Mouse (Mus musculus): ENCODE measurements around the gene Grb2. TPM values are rescaled to one million over a fixed set of nuclear protein-coding genes. Genes with fewer than 3 reads are reported as not detected.

The Grb2 gene
- polyA plus RNA-seq (2016; fragmentation: Nextera tagmentation; extraction: Ambion mirVana), result 74.4 and 79.6 TPM in 2 replicates

- no peaks in the 10 kb centered on the region for H3K9me3 ChIP-seq
- no peaks in the 10 kb centered on the region for H3K27me3 ChIP-seq (ENCODE audit: poor library complexity, severe bottlenecking)
- H3K4me1 ChIP-seq, result peaks cover 38% of the 10 kb centered on the region
- no peaks in the 10 kb centered on the region for H3K36me3 ChIP-seq (replicated peaks)
- under 1% methylated on average over 88 of the region's 91 CpGs for WGBS
- peak; percentile 99 for DNase-seq (ENCODE audit: extremely low spot score, low spot score)
- peak within 1 kb of the TSS; percentile 96 for H3K27ac ChIP-seq
- H3K4me3 ChIP-seq, result peak within 1 kb of the TSS; percentile 99
Measured at GRCm38 (mm10) chr11:115708209-115708876, at the start of gene Grb2. TSS of gene Grb2 (minus strand) at chr11:115708597.

- Histone ChIP-seq H3K27me3 (ENCODE audit: poor library complexity, severe bottlenecking) (no peaks in the 10 kb centered on the region), H3K4me3 (no peak overlapping the region), H3K27ac (no peak overlapping the region), H3K4me1 (peaks cover 3% of the 10 kb centered on the region), H3K36me3 (replicated peaks) (no peaks in the 10 kb centered on the region), H3K9me3 (no peaks in the 10 kb centered on the region)
- 86% methylated on average over 4 of the region's 4 CpGs for WGBS
- no peak for DNase-seq (ENCODE audit: extremely low spot score, low spot score)
Measured at GRCm38 (mm10) chr11:115753485-115753884, 45.1 kb upstream of the Grb2 start.

DNA sequence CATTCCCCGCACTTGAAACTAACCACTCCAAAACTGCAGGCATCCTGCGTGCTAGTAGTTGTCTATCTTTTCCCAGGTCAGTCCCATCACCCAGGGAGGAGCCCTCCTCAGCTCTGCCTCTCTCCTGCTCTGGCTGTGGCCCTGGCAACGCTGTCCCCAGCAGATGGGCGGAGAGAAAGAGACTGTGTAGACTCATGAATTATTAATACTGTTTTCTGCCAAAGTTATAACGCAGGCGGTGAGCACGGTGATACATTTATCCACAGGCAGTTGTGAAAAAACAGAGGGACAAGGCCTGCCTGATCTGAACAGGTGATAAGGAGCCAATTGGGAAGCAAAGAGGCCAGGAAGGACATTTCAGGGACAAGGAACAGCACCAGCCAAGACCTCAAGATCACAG is 44.3 kb upstream of the Grb2 start:
- H3K9me3 ChIP-seq, result no peaks in the 10 kb centered on the region
- no peak overlapping the region for H3K4me3 ChIP-seq
- DNase-seq (ENCODE audit: extremely low spot score, low spot score), result no peak
- no peaks in the 10 kb centered on the region for H3K36me3 ChIP-seq (replicated peaks)
- H3K27ac ChIP-seq, result no peak overlapping the region
- 79% methylated on average over 7 of the region's 7 CpGs for WGBS
- no peaks in the 10 kb centered on the region for H3K27me3 ChIP-seq (ENCODE audit: poor library complexity, severe bottlenecking)
- H3K4me1 ChIP-seq, result peaks cover 4% of the 10 kb centered on the region

- 76% methylated on average over 2 of the region's 2 CpGs for WGBS
Measured at GRCm38 (mm10) chr11:115751725-115752124, 43.3 kb upstream of the Grb2 start.

DNA sequence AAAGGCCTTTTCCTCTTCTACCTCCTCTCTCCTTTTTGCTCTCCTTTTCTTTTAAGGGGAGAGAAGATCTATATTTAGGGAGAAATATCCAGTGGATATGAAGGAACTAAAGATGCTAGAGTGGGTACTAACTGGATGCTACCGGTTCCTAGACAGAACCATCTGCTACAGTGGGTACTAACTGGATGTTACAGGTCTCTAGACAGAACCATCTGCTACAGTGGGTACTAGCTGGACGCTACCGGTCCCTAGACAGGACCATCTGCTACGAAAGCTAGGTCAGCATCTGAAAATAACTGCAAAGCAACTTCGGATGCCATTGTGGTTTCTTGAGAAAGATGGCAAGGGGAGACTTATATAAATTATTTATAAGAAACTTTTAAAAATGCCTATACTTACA is 41.4 kb upstream of the Grb2 start:
- H3K36me3 ChIP-seq (replicated peaks), result no peaks in the 10 kb centered on the region
- no peak overlapping the region for H3K27ac ChIP-seq
- WGBS, result 85% methylated on average over 5 of the region's 5 CpGs
- no peak overlapping the region for H3K4me3 ChIP-seq
- DNase-seq (ENCODE audit: extremely low spot score, low spot score), result no peak
- no peaks in the 10 kb centered on the region for H3K9me3 ChIP-seq
- no peaks in the 10 kb centered on the region for H3K27me3 ChIP-seq (ENCODE audit: poor library complexity, severe bottlenecking)
- peaks cover 15% of the 10 kb centered on the region for H3K4me1 ChIP-seq

More at GRCm38 (mm10) chr11:115751725-115752124, 43.3 kb upstream of the Grb2 start:
- H3K4me1 ChIP-seq, result peaks cover 13% of the 10 kb centered on the region
- H3K27ac ChIP-seq, result no peak overlapping the region
- DNase-seq (ENCODE audit: extremely low spot score, low spot score), result no peak
- H3K4me3 ChIP-seq, result no peak overlapping the region
- H3K9me3 ChIP-seq, result no peaks in the 10 kb centered on the region
- no peaks in the 10 kb centered on the region for H3K27me3 ChIP-seq (ENCODE audit: poor library complexity, severe bottlenecking)
- no peaks in the 10 kb centered on the region for H3K36me3 ChIP-seq (replicated peaks)

DNA sequence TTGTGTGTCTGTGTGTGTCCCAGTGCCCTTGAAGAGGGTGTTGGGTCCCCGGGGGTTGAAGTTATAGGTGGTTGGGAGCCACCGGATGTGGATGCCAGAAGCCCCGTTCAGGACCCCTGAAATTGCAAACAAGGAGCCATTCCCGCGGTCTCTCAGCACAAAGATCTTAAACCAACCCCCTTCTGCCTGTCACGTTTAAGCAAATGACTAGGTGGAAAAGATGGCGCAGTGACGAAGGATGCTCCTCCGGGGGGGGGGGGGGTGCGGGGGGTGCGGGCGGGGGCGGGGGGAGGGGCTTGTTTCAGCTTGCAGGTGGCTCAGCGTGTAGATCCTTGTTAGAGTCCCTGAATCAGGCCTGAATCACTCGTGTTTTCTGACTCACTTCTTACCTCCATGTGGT is 39.0 kb upstream of the Grb2 start:
- no peaks in the 10 kb centered on the region for H3K9me3 ChIP-seq
- no peaks in the 10 kb centered on the region for H3K27me3 ChIP-seq (ENCODE audit: poor library complexity, severe bottlenecking)
- peaks cover 12% of the 10 kb centered on the region for H3K4me1 ChIP-seq
- H3K4me3 ChIP-seq, result peak overlapping the region; percentile 32; the same call in 1 of the 2 replicates
- 15% methylated on average over 15 of the region's 15 CpGs for WGBS
- no peak for DNase-seq (ENCODE audit: extremely low spot score, low spot score)
- H3K27ac ChIP-seq, result peak overlapping the region; percentile 56
- H3K36me3 ChIP-seq (replicated peaks), result no peaks in the 10 kb centered on the region

DNA sequence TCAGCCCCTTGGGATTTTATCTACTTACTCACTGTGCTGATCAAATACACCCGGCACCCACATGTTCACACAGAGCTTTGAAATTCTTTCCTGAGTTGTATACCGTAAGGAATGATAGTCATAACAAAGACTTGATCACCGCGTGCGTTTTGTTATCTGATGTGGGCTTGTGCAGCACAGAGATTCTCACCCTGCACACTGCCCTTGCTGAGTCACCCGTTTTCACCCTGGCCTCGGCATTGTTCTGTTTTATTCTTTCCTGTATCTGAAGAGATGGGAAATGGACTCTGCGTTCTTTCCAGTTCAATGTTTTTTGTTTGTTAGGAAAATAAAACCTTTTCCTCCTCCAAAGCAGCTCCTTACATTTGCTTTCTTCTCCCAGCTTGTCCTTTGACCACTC is 38.4 kb upstream of the Grb2 start:
- 75% methylated on average over 8 of the region's 8 CpGs for WGBS
- DNase-seq (ENCODE audit: extremely low spot score, low spot score), result no peak
- peak overlapping the region; percentile 56 for H3K27ac ChIP-seq
- no peaks in the 10 kb centered on the region for H3K27me3 ChIP-seq (ENCODE audit: poor library complexity, severe bottlenecking)
- peaks cover 12% of the 10 kb centered on the region for H3K4me1 ChIP-seq
- H3K36me3 ChIP-seq (replicated peaks), result no peaks in the 10 kb centered on the region
- H3K4me3 ChIP-seq, result no peak overlapping the region
- no peaks in the 10 kb centered on the region for H3K9me3 ChIP-seq

- Histone ChIP-seq H3K4me3 (no peak overlapping the region), H3K36me3 (replicated peaks) (no peaks in the 10 kb centered on the region), H3K27me3 (ENCODE audit: poor library complexity, severe bottlenecking) (no peaks in the 10 kb centered on the region), H3K4me1 (peaks cover 12% of the 10 kb centered on the region), H3K27ac (no peak overlapping the region), H3K9me3 (no peaks in the 10 kb centered on the region)
- no peak for DNase-seq (ENCODE audit: extremely low spot score, low spot score)
- 78% methylated on average over 1 of the region's 1 CpGs for WGBS
Measured at GRCm38 (mm10) chr11:115746109-115746508, 37.7 kb upstream of the Grb2 start.

DNA sequence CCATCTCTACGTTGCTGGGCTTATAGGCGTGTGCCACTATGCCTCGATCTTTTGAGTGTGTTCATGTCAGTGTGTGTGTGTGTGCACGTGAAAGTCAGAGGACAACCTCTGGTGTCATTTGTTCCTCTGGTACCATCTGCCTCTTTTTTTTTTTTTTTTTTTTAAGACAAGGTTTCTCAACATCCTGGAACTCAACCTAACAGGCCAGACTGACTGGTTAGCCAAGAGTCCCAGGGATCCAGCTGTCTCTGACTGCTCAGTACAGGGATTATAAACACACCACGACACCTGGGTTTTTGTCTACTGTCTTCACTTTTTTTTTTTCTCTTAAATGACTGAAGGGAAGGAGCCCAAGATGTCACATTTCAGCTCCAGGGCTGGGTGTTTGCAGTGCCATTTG is 36.0 kb upstream of the Grb2 start:
- no peak overlapping the region for H3K4me3 ChIP-seq
- no peak overlapping the region for H3K27ac ChIP-seq
- 90% methylated on average over 5 of the region's 5 CpGs for WGBS
- no peaks in the 10 kb centered on the region for H3K27me3 ChIP-seq (ENCODE audit: poor library complexity, severe bottlenecking)
- H3K36me3 ChIP-seq (replicated peaks), result no peaks in the 10 kb centered on the region
- DNase-seq (ENCODE audit: extremely low spot score, low spot score), result no peak
- H3K4me1 ChIP-seq, result peaks cover 12% of the 10 kb centered on the region
- H3K9me3 ChIP-seq, result no peaks in the 10 kb centered on the region

DNA sequence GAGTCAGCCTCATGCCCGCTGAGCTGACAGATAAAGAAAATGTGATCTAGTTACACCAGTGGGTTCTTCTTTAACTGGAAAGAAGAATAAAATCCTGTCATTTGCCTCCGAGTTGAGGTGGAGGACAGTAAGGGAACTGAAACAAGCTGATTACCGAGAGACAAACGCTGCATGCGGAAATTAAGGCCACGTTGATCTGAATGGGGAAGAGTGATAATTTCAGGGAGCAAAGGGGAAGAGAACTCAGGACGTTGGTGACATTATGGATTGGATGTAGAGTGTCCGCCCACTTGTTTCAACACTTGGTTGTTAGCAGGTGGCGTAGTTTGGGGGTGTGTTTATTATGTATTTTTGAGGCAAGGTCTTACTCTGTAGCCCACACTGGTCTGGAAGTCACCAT is 34.5 kb upstream of the Grb2 start:
- WGBS, result 91% methylated on average over 9 of the region's 9 CpGs
- H3K27me3 ChIP-seq (ENCODE audit: poor library complexity, severe bottlenecking), result no peaks in the 10 kb centered on the region
- DNase-seq (ENCODE audit: extremely low spot score, low spot score), result no peak
- H3K4me3 ChIP-seq, result no peak overlapping the region
- H3K27ac ChIP-seq, result no peak overlapping the region
- H3K9me3 ChIP-seq, result no peaks in the 10 kb centered on the region
- no peaks in the 10 kb centered on the region for H3K36me3 ChIP-seq (replicated peaks)
- peaks cover 24% of the 10 kb centered on the region for H3K4me1 ChIP-seq

GRCm38 (mm10) chr11:115741070-115741469 is 32.7 kb upstream of the Grb2 start:
- no peaks in the 10 kb centered on the region for H3K9me3 ChIP-seq
- no peaks in the 10 kb centered on the region for H3K27me3 ChIP-seq (ENCODE audit: poor library complexity, severe bottlenecking)
- 89% methylated on average over 11 of the region's 11 CpGs for WGBS
- H3K27ac ChIP-seq, result no peak overlapping the region
- H3K36me3 ChIP-seq (replicated peaks), result no peaks in the 10 kb centered on the region
- H3K4me1 ChIP-seq, result peaks cover 17% of the 10 kb centered on the region
- DNase-seq (ENCODE audit: extremely low spot score, low spot score), result no peak
- no peak overlapping the region for H3K4me3 ChIP-seq

DNA sequence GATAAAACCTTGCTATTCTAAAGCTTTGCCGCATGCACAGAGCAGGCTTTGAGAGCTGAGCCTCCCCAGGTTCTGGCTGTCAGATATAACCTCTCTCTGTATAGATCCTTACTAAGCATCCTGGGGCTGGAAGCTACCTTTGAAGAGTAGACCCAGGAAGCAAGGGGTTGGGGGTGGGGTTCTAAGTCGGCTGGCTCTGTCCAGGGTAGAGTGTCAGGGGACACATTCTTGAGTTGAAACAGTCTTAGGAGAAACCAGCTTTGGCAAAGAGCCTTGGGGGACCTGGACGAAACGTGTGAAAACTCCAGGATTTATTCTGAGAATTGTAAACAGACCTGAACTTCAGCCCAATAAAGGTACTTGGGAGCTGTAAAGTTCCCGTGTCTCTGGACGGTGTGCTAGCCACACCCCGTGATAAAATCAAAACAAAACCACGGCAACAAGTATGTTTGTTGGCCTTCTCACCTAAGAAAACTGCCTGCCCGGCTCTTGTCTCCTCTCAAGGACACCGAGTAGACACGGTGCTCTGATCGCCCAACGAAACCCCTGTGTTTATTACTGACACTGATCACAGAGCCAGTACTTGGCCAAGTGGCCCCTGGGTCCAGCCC is 30.0 kb upstream of the Grb2 start:
- Histone ChIP-seq H3K9me3 (no peaks in the 10 kb centered on the region), H3K27ac (peak overlapping the region; percentile 68), H3K4me3 (no peak overlapping the region), H3K36me3 (replicated peaks) (no peaks in the 10 kb centered on the region), H3K27me3 (ENCODE audit: poor library complexity, severe bottlenecking) (no peaks in the 10 kb centered on the region), H3K4me1 (peaks cover 23% of the 10 kb centered on the region)
- DNase-seq (ENCODE audit: extremely low spot score, low spot score), result no peak
- 74% methylated on average over 13 of the region's 13 CpGs for WGBS

GRCm38 (mm10) chr11:115737608-115738208 is 29.3 kb upstream of the Grb2 start:
- peak overlapping the region; percentile 68 for H3K27ac ChIP-seq
- no peaks in the 10 kb centered on the region for H3K36me3 ChIP-seq (replicated peaks)
- peak; percentile 50 for DNase-seq (ENCODE audit: extremely low spot score, low spot score)

More at GRCm38 (mm10) chr11:115737608-115738208, 29.3 kb upstream of the Grb2 start:
- peaks cover 23% of the 10 kb centered on the region for H3K4me1 ChIP-seq
- no peak overlapping the region for H3K4me3 ChIP-seq
- no peaks in the 10 kb centered on the region for H3K27me3 ChIP-seq (ENCODE audit: poor library complexity, severe bottlenecking)
- H3K9me3 ChIP-seq, result no peaks in the 10 kb centered on the region
- WGBS, result 45% methylated on average over 10 of the region's 10 CpGs
